Mouse (Mus musculus) E14TG2a.4 (cell line): ENCODE data around the gene Npepl1.

ENCODE experiments used
- CTCF ChIP-seq: conservative IDR thresholded peaks from 2 replicates; pipeline ENCODE4 v1.5.1; 2014; ENCODE audit warnings: low read length
- POU5F1 ChIP-seq: IDR thresholded peaks from 2 replicates; pipeline ENCODE4 v1.6.1; 2014; ENCODE audit warnings: low read length, borderline replicate concordance

GRCm38 (mm10) chr2:174159035-174159434 lies 48.9 kb downstream of the Npepl1 start:
- TF ChIP-seq CTCF = no peak
- no peak for TF ChIP-seq POU5F1
